Mouse (Mus musculus): Measurements from ENCODE around the gene Dact3. TPM values are rescaled to one million over a fixed set of nuclear protein-coding genes. Genes with fewer than 3 reads are reported as not detected.

Dact3 gene
- polyA plus RNA-seq, 1 experiment from 2014 or later = 3.3 TPM

DNA sequence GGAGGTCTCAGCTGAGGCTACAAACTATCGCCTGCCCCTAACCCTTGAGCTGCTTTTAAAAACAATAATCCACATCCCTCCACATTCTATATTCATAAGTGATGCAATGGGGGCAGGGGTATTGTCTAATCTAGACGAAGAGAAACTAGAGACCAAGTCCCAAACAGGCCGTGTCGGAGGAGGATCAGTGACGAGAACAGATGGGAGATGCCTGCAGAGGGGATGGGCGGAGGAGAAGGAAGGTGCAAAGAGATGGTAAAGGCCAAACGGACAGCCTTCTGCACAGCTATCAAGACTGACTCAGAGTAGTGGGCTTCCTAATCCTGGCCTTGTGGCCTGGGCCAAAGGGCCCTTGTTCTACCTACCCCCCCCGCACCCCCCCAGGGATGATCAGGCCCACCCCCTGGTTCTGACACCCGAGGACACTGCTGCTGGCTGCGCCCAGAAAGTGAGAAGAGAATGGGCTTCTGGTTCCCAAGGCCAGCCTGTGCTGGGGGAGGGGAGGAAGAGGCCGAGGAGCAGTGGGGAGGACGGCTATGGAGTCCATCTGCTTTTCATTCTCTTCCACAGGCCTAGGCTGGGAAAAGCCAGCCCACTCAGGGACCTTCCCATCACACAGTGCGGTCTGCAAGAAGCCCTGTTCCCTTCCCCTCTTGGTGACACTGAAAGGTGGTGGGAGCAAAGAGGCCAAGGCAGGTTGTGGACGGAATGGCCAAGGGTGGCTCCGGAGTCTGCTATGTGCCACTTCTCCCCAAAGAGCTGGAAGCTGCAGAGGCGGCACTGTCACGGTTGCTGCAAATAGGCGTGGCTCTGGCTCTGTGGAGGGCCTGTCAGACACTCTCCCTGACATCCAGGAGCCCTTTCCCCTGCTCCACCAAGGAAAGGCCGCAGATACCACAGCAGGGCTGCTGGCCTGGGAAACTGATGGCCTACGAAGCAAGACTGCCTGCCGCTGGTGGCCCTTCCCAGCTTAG lies 46.0 kb downstream of the Dact3 start:
- H3K9me3 ChIP-seq = no peaks in the 10 kb centered on the region
- WGBS = 37% methylated on average over 21 of the region's 21 CpGs
- no peaks in the 10 kb centered on the region for H3K27me3 ChIP-seq
- peaks cover 31% of the 10 kb centered on the region for H3K36me3 ChIP-seq
- peak overlapping the region; percentile 85 for H3K4me2 ChIP-seq (replicated peaks)
- peak overlapping the region; percentile 99 for H3K27ac ChIP-seq (replicated peaks)
- H3K4me1 ChIP-seq = peaks cover 46% of the 10 kb centered on the region
- peak overlapping the region; percentile 92 for H3K9ac ChIP-seq (replicated peaks)
- no peak for ATAC-seq (replicated peaks)
- peak overlapping the region; percentile 58 for H3K4me3 ChIP-seq

DNA sequence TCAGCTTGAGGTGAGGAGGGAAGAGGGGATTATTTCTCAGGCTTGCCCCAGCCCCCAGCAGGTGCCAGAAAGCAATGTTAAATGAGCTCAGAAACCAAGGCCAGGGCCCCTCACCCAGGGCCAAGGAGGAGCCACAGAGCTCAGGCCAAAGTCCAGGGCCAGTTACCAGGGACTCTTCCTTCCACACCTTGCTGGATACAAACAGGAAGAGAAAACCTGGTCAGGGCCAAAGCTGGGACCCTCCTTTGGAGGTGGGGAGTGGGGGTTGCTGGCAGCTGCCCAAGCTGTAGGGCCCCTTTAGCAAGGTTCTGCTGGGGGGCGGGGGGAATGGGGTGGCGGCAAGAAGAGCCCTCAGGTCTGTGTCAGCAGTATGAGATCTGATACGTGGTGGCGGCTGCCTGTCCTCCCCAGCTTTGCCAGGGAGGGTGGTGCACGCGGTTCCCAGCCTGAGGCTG lies 46.8 kb downstream of the Dact3 start:
- Histone ChIP-seq H3K4me3 (peak overlapping the region; percentile 58), H3K9me3 (no peaks in the 10 kb centered on the region), H3K4me1 (peaks cover 46% of the 10 kb centered on the region), H3K36me3 (peaks cover 24% of the 10 kb centered on the region), H3K27me3 (no peaks in the 10 kb centered on the region), H3K9ac (replicated peaks) (peak overlapping the region; percentile 92), H3K27ac (replicated peaks) (peak overlapping the region; percentile 99), H3K4me2 (replicated peaks) (peak overlapping the region; percentile 85)
- ATAC-seq (replicated peaks) = no peak
- WGBS = 26% methylated on average over 6 of the region's 6 CpGs

DNA sequence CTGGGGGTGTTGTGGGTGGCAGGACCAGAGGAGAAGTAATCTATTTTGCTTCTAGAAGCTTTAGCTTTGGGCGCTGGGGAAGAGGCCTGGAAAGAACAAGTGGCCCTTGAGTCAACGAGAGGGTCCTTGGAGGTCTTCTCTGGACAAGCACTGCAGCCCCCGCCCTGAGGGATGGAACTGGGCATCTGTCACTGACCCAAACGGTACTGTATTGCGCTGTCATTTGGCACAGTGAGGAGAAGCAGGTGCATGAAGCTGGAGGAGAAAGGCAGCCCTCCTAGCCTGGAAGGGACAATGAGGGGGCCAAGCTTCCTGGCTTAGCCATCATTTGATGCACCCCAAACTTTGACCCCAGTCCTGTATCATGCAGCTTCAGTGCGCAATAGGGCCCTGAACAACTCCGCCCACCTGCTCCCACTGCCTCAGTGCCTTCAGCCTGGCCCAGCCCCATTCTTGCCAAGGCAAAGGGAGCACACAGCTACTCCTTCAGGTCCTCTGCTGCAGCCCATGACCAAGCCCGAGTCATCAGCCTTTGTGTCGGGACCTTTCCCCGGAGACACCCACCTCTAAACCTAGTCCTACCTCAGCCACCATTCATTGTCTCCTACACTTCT lies 47.4 kb downstream of the Dact3 start:
- H3K4me3 ChIP-seq = peak overlapping the region; percentile 58
- no peaks in the 10 kb centered on the region for H3K27me3 ChIP-seq
- ATAC-seq (replicated peaks) = no peak
- H3K9me3 ChIP-seq = no peaks in the 10 kb centered on the region
- H3K4me2 ChIP-seq (replicated peaks) = peak overlapping the region; percentile 85
- H3K9ac ChIP-seq (replicated peaks) = peak overlapping the region; percentile 92
- peaks cover 46% of the 10 kb centered on the region for H3K4me1 ChIP-seq
- peak overlapping the region; percentile 99 for H3K27ac ChIP-seq (replicated peaks)
- peaks cover 18% of the 10 kb centered on the region for H3K36me3 ChIP-seq
- 31% methylated on average over 10 of the region's 10 CpGs for WGBS

DNA sequence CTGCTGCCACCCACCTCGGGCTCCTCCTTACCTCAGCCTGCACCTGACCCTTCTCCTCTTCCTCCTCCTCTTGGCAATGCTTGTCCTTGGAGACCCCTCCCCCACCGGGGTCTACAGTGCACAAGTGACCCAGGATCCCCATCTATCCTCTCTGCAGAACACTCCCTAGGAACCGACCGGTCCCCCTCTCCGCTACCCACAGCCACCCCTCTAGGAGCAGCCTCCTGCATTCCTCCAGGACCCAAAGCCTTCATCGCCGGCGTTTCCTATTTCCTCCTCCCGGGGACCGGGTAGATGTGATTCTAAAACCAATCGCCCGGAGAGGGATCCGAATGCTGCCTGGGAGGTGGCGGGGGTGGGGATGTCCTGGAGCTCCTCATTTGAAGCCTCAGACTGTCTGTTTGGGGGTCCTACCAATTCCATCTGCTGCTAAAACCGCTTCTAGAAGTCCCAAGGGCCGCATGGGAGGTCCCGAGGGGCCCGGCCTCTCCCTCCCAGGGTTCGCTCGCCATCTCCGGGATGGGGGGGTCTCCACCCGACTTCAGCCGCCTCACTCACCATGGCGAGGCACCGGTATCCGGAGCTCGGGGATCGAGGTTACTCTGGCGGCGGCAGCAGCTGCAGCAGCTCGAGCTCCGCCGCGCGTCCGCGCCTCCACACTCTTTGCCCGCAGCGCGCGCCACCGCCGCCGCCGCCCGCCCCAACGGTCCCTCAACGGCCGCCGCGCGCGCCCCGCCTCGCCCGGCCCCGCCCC lies 48.3 kb downstream of the Dact3 start:
- Histone ChIP-seq H3K27me3 (no peaks in the 10 kb centered on the region), H3K27ac (replicated peaks) (peak overlapping the region; percentile 99), H3K9me3 (no peaks in the 10 kb centered on the region), H3K36me3 (peaks cover 9% of the 10 kb centered on the region; the same call in 1 of the 2 replicates), H3K4me3 (peak overlapping the region; percentile 58), H3K4me2 (replicated peaks) (peak overlapping the region; percentile 85), H3K4me1 (peaks cover 41% of the 10 kb centered on the region), H3K9ac (replicated peaks) (peak overlapping the region; percentile 92)
- ATAC-seq (replicated peaks) = peak; percentile 74
- under 1% methylated on average over 56 of the region's 57 CpGs for WGBS

DNA sequence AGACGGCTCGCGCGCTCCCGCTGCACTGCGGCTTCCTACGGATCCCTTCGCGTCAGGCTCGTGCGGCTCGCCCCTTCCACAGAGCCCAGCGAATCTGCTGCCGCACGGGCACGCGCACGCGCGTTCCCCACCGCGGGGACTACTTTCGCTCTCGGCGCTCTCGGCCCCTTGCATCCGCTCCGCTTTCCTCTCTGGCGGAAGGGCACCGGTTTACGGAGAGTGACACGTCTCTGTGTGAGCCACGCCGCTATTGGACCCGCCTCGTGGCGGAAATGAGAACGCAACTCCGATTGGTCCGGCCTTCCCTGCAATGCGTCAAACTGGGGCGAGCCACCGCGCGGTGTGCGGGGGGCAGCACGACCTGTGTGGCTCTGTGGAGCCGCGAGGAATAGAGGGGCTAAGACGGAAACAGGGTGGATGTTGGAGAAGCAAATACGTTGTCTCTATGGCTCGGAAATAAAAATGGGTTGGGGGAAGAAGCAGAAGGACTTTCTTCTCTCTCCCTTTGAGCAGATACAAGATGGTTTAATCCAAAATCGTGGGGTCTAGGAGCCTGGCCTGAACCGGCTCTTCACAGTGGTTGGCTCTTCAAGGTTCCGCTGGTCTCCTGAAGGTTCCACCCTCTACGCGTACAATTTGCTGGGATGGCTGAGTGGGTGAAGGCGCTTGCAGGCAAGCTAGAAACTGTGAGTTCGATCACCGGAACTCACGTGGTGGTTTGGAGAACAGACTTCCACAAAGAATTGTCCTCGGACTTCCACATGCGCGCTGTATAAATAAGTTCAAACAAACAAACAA lies 49.1 kb downstream of the Dact3 start, which contains the start of gene Calm3:
Calm3 (minus strand) TSS at position 78 of the 798 bp plus-strand sequence.
- Histone ChIP-seq H3K9me3 (no peaks in the 10 kb centered on the region), H3K4me3 (peak within 1 kb of the TSS; percentile 58), H3K27ac (replicated peaks) (peak within 1 kb of the TSS; percentile 99), H3K4me2 (replicated peaks) (peak within 1 kb of the TSS; percentile 85), H3K4me1 (peaks cover 38% of the 10 kb centered on the region), H3K27me3 (no peaks in the 10 kb centered on the region), H3K9ac (replicated peaks) (peak within 1 kb of the TSS; percentile 92), H3K36me3 (peaks cover 4% of the 10 kb centered on the region; the same call in 1 of the 2 replicates)
- peak; percentile 94 for ATAC-seq (replicated peaks)
- 1% methylated on average over 64 of the region's 64 CpGs for WGBS

DNA sequence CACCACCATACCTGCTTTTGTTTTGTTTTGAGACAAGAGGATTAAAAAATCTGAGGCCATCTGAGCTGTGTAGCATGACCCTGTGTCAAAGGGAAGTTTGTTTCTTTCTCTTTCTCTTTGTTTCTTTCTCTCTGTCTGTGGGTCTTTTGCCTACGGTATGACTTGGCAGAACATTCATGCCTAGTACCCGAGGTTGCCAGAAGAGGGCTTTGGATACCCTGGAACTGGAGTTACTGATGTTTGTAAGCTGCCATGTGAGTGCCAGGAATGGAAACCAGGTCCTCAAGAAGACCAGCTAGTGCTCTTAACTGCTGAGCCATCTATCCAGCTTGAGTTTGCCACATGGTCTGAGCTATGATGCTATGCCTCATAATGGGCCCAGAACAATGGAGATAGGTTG lies 53.2 kb downstream of the Dact3 start:
- no peaks in the 10 kb centered on the region for H3K36me3 ChIP-seq
- H3K9me3 ChIP-seq = no peaks in the 10 kb centered on the region
- WGBS = 44% methylated on average over 2 of the region's 2 CpGs
- H3K9ac ChIP-seq (replicated peaks) = no peak overlapping the region
- H3K4me2 ChIP-seq (replicated peaks) = no peak overlapping the region
- H3K4me3 ChIP-seq = no peak overlapping the region
- no peak overlapping the region for H3K27ac ChIP-seq (replicated peaks)
- H3K4me1 ChIP-seq = peaks cover 25% of the 10 kb centered on the region
- H3K27me3 ChIP-seq = no peaks in the 10 kb centered on the region
- ATAC-seq (replicated peaks) = no peak

DNA sequence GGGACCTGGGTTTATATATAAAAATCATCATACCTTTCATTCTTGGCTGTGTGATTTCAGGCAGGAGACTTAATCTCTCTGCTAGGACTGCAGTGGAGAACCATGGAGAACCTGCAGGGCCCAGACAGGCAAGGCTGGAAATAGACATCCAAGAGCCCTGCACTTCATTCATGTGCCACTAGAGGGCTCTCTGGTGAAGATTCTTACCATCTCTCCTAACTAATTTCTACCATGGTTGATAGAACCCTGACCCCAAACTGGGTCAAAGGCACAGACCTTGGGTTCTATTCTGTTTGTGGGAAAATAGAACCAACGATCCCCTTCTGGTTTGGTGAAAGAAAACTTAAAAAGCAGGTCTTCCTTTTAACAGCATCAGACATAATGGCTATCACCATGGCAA lies 55.7 kb downstream of the Dact3 start:
- Histone ChIP-seq H3K4me1 (peaks cover 31% of the 10 kb centered on the region), H3K9ac (replicated peaks) (no peak overlapping the region), H3K9me3 (no peaks in the 10 kb centered on the region), H3K36me3 (no peaks in the 10 kb centered on the region), H3K4me2 (replicated peaks) (no peak overlapping the region), H3K27me3 (no peaks in the 10 kb centered on the region), H3K27ac (replicated peaks) (peak overlapping the region; percentile 46), H3K4me3 (no peak overlapping the region)
- WGBS = 5% methylated on average over 1 of the region's 1 CpGs
- 0 out of 2 replicates have a peak, but pooled peaks have one; percentile 14 for ATAC-seq (replicated peaks)

DNA sequence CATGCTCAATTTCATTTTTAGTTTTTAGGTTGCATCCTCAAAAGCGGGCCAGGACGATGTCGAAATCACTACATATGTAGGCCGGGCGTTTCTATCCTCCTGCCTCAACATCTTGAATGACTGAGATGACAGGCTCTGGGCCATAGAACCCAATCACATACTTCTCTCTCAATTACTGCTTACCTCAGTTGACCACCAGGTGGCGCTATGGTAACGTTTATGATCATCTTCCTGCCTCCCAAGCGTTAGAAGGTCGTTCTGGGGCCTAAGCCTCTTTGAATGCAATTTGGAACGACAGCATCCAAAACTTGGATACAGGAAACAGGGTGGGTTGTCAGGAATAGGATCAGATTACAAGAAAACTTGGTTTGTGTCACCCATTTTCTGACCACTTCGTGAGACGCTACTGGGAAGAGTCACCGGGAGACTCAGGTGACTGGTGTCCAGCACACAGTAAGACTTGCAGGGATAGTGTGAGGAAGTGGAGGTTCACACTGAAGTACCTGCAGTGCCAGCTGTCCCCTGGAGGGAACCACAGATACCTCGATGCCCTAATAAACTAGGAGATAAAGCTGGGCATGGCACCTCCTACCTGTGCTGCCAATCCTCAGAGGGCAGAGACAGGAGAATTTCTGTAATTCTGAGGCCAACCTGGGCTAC lies 57.0 kb downstream of the Dact3 start:
- no peaks in the 10 kb centered on the region for H3K27me3 ChIP-seq
- no peaks in the 10 kb centered on the region for H3K36me3 ChIP-seq
- 17% methylated on average over 14 of the region's 14 CpGs for WGBS
- H3K27ac ChIP-seq (replicated peaks) = peak overlapping the region; percentile 77
- peak; percentile 70 for ATAC-seq (replicated peaks)
- no peak overlapping the region for H3K9ac ChIP-seq (replicated peaks)
- H3K4me1 ChIP-seq = peaks cover 31% of the 10 kb centered on the region
- H3K4me3 ChIP-seq = no peak overlapping the region
- H3K9me3 ChIP-seq = no peaks in the 10 kb centered on the region
- no peak overlapping the region for H3K4me2 ChIP-seq (replicated peaks)

DNA sequence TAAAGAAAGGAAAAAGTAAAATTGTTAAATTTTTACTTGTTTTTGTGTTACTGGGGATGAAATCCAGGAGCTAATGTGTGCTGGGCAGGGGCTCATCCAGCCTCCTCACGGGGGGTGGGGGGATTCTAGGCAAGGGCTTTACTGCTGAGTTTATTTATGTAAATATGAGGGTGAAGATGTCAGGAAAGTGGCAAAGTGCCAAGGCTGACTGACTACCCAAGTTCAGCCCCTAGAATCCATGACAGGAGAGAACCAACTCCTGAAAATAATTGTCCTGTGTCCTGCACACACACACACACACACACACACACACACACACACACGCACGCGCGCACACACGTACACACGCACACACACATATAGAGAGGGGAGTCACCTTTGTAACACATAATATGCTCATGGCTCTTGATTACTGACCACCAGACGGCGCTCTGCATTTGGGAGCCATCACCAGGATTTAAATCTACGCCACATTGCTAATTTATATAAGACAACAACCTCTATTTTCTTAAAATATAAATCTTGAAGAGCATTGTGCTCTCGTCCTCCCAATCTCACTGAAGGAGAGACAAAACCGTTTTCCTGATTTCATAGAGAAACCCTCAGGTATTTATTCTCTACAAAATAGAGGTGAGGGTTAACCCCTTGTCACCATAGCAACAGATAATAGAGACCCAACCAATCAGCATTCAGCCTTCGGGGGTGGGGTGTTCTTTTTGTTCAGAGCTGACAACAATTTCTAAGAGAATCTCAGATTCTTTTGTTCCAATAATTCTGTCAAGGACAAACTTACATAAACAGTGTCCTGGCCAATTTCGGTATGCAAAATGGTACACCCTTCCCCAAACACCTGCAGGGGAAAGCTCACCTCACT lies 57.8 kb downstream of the Dact3 start:
- Histone ChIP-seq H3K9me3 (no peaks in the 10 kb centered on the region), H3K27ac (replicated peaks) (peak overlapping the region; percentile 77), H3K4me2 (replicated peaks) (peak overlapping the region; percentile 19; the same call in 1 of the 2 replicates), H3K9ac (replicated peaks) (no peak overlapping the region; the same call in 1 of the 2 replicates), H3K4me1 (peaks cover 35% of the 10 kb centered on the region), H3K4me3 (no peak overlapping the region), H3K27me3 (no peaks in the 10 kb centered on the region), H3K36me3 (no peaks in the 10 kb centered on the region)
- 32% methylated on average over 14 of the region's 14 CpGs for WGBS
- peak; percentile 61 for ATAC-seq (replicated peaks)

Data from forebrain, embryonic 15.5 days (tissue).